Mouse (Mus musculus) frontal cortex, postnatal 10 days (tissue): Measurements from ENCODE around the gene Gnao1.
A peak's percentile ranks its signal among the peaks of the same experiment; 100 is the strongest.

Experiments used
- DNase-seq, 2 experiments: peaks; one replicate each; pipeline ENCODE4 v3.0.0; 2022; ENCODE audit warnings: low spot score in 2 of 2, mixed read lengths in 1 of 2

Gnao1 gene

GRCm38 (mm10) chr8:93809686-93810027 lies at the start of gene Gnao1:
Gnao1 (plus strand) TSS chr8:93809966.
- DNase-seq: no peak

GRCm38 (mm10) chr8:93777605-93778004 lies 32.2 kb upstream of the Gnao1 start:
- DNase-seq: no peak

GRCm38 (mm10) chr8:93809226-93809625 lies 540 bp upstream of the Gnao1 start:
- no peak for DNase-seq

GRCm38 (mm10) chr8:93810028-93810858 lies 477 bp downstream of the Gnao1 start:
- DNase-seq: peak; percentile 78 to 88

GRCm38 (mm10) chr8:93810859-93811602 lies 1.3 kb downstream of the Gnao1 start:
- DNase-seq: no peak

GRCm38 (mm10) chr8:93811719-93812475 lies 2.1 kb downstream of the Gnao1 start:
- peak; percentile 49 to 51 for DNase-seq

- no peak for DNase-seq
Measured at GRCm38 (mm10) chr8:93812566-93813404, 3.0 kb downstream of the Gnao1 start.

GRCm38 (mm10) chr8:93813405-93813761 lies 3.6 kb downstream of the Gnao1 start:
- DNase-seq: peak; percentile 77 to 90

- DNase-seq: no peak
Measured at GRCm38 (mm10) chr8:93814266-93814665, 4.5 kb downstream of the Gnao1 start.

- no peak for DNase-seq
Measured at GRCm38 (mm10) chr8:93816226-93816625, 6.5 kb downstream of the Gnao1 start.

- no peak for DNase-seq
Measured at GRCm38 (mm10) chr8:93817366-93817765, 7.6 kb downstream of the Gnao1 start.

GRCm38 (mm10) chr8:93819929-93820328 lies 10.2 kb downstream of the Gnao1 start:
- peak in 1 of 2 experiments; percentile 4 for DNase-seq

- DNase-seq: peak in 1 of 2 experiments; percentile 3
Measured at GRCm38 (mm10) chr8:93821327-93821726, 11.6 kb downstream of the Gnao1 start.

- DNase-seq: no peak
Measured at GRCm38 (mm10) chr8:93825317-93825716, 15.6 kb downstream of the Gnao1 start.

GRCm38 (mm10) chr8:93830626-93831025 lies 20.9 kb downstream of the Gnao1 start:
- no peak for DNase-seq

- no peak for DNase-seq
Measured at GRCm38 (mm10) chr8:93835771-93836170, 26.0 kb downstream of the Gnao1 start.

GRCm38 (mm10) chr8:93839113-93839512 lies 29.3 kb downstream of the Gnao1 start:
- DNase-seq: no peak

- no peak for DNase-seq
Measured at GRCm38 (mm10) chr8:93840486-93840885, 30.7 kb downstream of the Gnao1 start.

GRCm38 (mm10) chr8:93840956-93841752 lies 31.4 kb downstream of the Gnao1 start:
- DNase-seq: peak; percentile 44 to 50

GRCm38 (mm10) chr8:93842574-93842973 lies 32.8 kb downstream of the Gnao1 start:
- no peak for DNase-seq
